Mouse (Mus musculus): Measurements from ENCODE around the gene Gm3238. TPM values are rescaled to one million over a fixed set of nuclear protein-coding genes. Genes with fewer than 3 reads are reported as not detected.

The Gm3238 gene
- total and polyA plus RNA-seq, 3 experiments = not detected

DNA sequence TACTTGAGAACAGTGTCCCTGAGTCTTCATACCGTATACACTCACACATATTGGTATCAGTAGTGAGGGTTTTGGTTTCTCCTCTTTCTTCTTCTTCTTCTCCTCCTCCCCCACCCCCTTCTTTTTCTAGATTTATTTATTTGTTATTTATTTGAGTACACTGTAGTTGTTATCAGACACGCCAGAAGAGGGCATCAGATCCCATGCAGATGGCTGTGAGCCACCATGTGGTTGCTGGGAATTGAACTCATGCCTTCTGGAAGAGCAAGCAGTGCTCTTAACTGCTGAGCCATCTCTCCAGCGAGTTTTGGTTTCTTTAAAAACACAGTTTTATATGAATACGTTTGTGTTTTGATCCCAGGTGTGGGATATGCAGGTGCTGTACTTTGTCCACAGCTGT, 42.8 kb downstream of the Gm3238 start:
- Histone ChIP-seq H3K79me2 (replicated peaks; ENCODE audit: control insufficient read depth, extremely low read depth, insufficient read depth, poor library complexity, severe bottlenecking) (no peaks in the 10 kb centered on the region), H3K36me3 (replicated peaks in 1 of 2; ENCODE audit: control insufficient read depth in 1 of 2, insufficient read depth in 1 of 2, low read length in 1 of 2) (no peaks in the 10 kb centered on the region), H3K9me3 (replicated peaks; ENCODE audit: low read length) (peaks cover 3% of the 10 kb centered on the region), H3K4me3 (replicated peaks in 1 of 3; ENCODE audit: low read depth in 2 of 3, low read length in 2 of 3, poor library complexity in 1 of 3) (no peak overlapping the region), H3K27ac (ENCODE audit: insufficient read depth, low read depth) (no peak overlapping the region), H3K9ac (ENCODE audit: insufficient read depth, low read depth) (no peak overlapping the region), H3K27me3 (replicated peaks) (peaks cover 56% of the 10 kb centered on the region), H3K4me1 (ENCODE audit: control insufficient read depth in 1 of 2, insufficient read depth in 2 of 2) (no peaks in the 10 kb centered on the region), H3K4me2 (ENCODE audit: insufficient read depth, low read depth, poor library complexity, severe bottlenecking) (no peak overlapping the region)
- TF ChIP-seq MAX (IDR thresholded peaks at IDR 0.05; ENCODE audit: low read length) (no peak), RAD21 (IDR thresholded peaks at IDR 0.05; ENCODE audit: low read depth, low read length) (peak; percentile 23), MYC (IDR thresholded peaks at IDR 0.05; ENCODE audit: low read depth, low read length) (peak; percentile 65; the same call in 1 of the 2 replicates), CTCF (conservative IDR thresholded peaks at IDR 0.05 in 1 of 2, IDR thresholded peaks at IDR 0.05 in 1 of 2; ENCODE audit: low read depth in 2 of 2, low read length in 2 of 2) (peak in 1 of 2 experiments; percentile 56; a peak in 2 of 4 replicates), EP300 (IDR thresholded peaks at IDR 0.05; ENCODE audit: low read length) (no peak), SMC3 (IDR thresholded peaks at IDR 0.05; ENCODE audit: low read depth, low read length) (peak; percentile 29; the same call in 1 of the 2 replicates)
- DNase-seq (ENCODE audit: extremely low read depth) = no peak
- dilution Hi-C loops (cut with MboI; ENCODE audit: extremely low pct_ligation_motif_present, extremely low pct_unique_long_range_greater_than_20kb, low sequenced_read_pairs) = no loop called here
- in situ Hi-C loops (cut with MboI; ENCODE audit: low pct_ligation_motif_present, low pct_unique_long_range_greater_than_20kb, low sequenced_read_pairs) = no loop called here

DNA sequence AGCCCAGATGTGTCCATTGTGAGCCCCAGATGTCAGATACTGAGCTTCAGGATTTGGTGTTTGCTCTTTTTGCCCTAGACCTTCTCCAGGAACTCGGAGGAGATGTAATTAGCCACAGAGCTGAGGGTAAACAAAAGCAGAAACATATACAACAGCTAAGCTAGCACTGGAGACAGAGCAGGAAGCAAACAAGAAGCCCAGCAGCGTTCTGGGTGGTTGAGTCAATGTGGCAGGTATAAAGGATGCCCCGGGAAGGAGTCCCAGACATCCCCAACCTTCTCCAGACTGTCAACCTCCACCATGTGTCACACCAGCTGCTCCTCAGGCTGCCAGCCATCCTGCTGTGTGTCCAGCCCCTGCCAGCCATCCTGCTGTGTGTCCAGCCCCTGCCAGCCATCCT, 44.9 kb downstream of the Gm3238 start, which contains the start of gene Gm10100:
Gene Gm10100 (plus strand): TSS at position 301 of the 400 bp plus-strand sequence.
- in situ Hi-C loops (cut with MboI; ENCODE audit: low pct_ligation_motif_present, low pct_unique_long_range_greater_than_20kb, low sequenced_read_pairs) (no loop called here), dilution Hi-C loops (cut with MboI; ENCODE audit: extremely low pct_ligation_motif_present, extremely low pct_unique_long_range_greater_than_20kb, low sequenced_read_pairs) (no loop called here)
- no peak within 1 kb of the TSS for H3K4me2 ChIP-seq (ENCODE audit: insufficient read depth, low read depth, poor library complexity, severe bottlenecking)
- no peak within 1 kb of the TSS for H3K27ac ChIP-seq (ENCODE audit: insufficient read depth, low read depth)
- no peak for DNase-seq (ENCODE audit: extremely low read depth)
- H3K4me3 ChIP-seq (replicated peaks in 1 of 3; ENCODE audit: low read depth in 2 of 3, low read length in 2 of 3, poor library complexity in 1 of 3) = no peak within 1 kb of the TSS
- no peak within 1 kb of the TSS for H3K9ac ChIP-seq (ENCODE audit: insufficient read depth, low read depth)
- TF ChIP-seq MYC (IDR thresholded peaks at IDR 0.05; ENCODE audit: low read depth, low read length) = no peak
- no peak for TF ChIP-seq MAFK (IDR thresholded peaks at IDR 0.05; ENCODE audit: insufficient replicate concordance, low read length)
- no peak for TF ChIP-seq RCOR1 (conservative IDR thresholded peaks at IDR 0.05; ENCODE audit: low read depth, low read length)
- no peak for TF ChIP-seq CTCF (conservative IDR thresholded peaks at IDR 0.05 in 1 of 2, IDR thresholded peaks at IDR 0.05 in 1 of 2; ENCODE audit: low read depth in 2 of 2, low read length in 2 of 2)
- TF ChIP-seq JUND (conservative IDR thresholded peaks at IDR 0.05; ENCODE audit: low read depth, low read length) = no peak
- no peak for TF ChIP-seq TBP (conservative IDR thresholded peaks at IDR 0.05; ENCODE audit: low read depth, low read length)
- TF ChIP-seq SIN3A (IDR thresholded peaks at IDR 0.05; ENCODE audit: low read length) = no peak
- no peak for TF ChIP-seq IRF4 (IDR thresholded peaks at IDR 0.05; ENCODE audit: low read depth, low read length)
- no peak for TF ChIP-seq POLR2A (IDR thresholded peaks at IDR 0.05; ENCODE audit: low read depth, low read length)
- TF ChIP-seq CHD1 (IDR thresholded peaks at IDR 0.05; ENCODE audit: low read depth, low read length) = no peak
- TF ChIP-seq MAZ (IDR thresholded peaks at IDR 0.05; ENCODE audit: low read depth, low read length) = no peak
- TF ChIP-seq E2F4 (IDR thresholded peaks at IDR 0.05; ENCODE audit: insufficient replicate concordance, low read depth, low read length) = no peak
- no peak for TF ChIP-seq USF2 (conservative IDR thresholded peaks at IDR 0.05; ENCODE audit: low read depth, low read length)
- TF ChIP-seq ELF1 (IDR thresholded peaks at IDR 0.05; ENCODE audit: low read depth, low read length) = no peak
- no peak for TF ChIP-seq PAX5 (IDR thresholded peaks at IDR 0.05; ENCODE audit: low read length)
- no peaks in the 10 kb centered on the region for H3K4me1 ChIP-seq (ENCODE audit: control insufficient read depth in 1 of 2, insufficient read depth in 2 of 2)
- peaks cover 51% of the 10 kb centered on the region for H3K27me3 ChIP-seq (replicated peaks)
- H3K79me2 ChIP-seq (replicated peaks; ENCODE audit: control insufficient read depth, extremely low read depth, insufficient read depth, poor library complexity, severe bottlenecking) = no peaks in the 10 kb centered on the region
- peaks cover 3% of the 10 kb centered on the region for H3K9me3 ChIP-seq (replicated peaks; ENCODE audit: low read length)
- H3K36me3 ChIP-seq (replicated peaks in 1 of 2; ENCODE audit: control insufficient read depth in 1 of 2, insufficient read depth in 1 of 2, low read length in 1 of 2) = no peaks in the 10 kb centered on the region

All from CH12.LX (cell line).